Mouse (Mus musculus) c-Kit-positive CD71-positive TER-119-positive erythroid progenitor cells, embryonic 14.5 days (primary cell): ENCODE measurements around the gene Lrrc75b.
"Not testable (repeated sequence)": the region's sequence is repeated elsewhere in the genome, so short reads cannot be mapped to it uniquely, and the experiment has no call there.

Experiments
- DNase-seq: peaks from one replicate; pipeline ENCODE4 v3.0.0-alpha.2; 2013; ENCODE audit warnings: low spot score

Gene Lrrc75b

DNA sequence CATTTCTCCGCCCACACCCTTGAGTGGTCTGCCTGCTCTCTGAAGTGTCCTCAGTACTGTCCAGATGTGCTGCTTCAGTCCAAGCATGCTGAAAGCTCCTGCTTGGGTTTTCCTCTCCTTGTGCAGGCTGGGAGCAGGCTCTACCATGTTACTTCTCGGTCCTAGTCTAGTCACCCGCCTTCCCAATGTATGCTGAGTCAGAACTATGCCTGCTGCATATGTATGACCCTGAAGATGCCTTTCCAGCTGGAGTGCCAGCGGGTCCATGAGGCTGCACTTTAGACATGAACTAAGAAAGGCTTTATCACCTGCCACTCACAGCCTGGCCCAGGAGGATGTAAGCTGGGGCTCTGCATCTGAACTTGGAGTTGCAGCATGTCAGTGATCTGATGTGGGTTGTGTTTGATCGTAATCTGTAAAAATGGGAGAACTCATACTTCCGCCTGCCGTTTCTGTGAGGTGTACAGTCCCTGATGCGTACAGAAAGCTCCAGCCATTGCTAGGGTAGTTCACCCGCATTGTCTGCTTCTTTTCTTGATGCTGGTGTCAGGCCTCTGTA lies 28.5 kb downstream of the Lrrc75b start:
- no peak for DNase-seq

DNA sequence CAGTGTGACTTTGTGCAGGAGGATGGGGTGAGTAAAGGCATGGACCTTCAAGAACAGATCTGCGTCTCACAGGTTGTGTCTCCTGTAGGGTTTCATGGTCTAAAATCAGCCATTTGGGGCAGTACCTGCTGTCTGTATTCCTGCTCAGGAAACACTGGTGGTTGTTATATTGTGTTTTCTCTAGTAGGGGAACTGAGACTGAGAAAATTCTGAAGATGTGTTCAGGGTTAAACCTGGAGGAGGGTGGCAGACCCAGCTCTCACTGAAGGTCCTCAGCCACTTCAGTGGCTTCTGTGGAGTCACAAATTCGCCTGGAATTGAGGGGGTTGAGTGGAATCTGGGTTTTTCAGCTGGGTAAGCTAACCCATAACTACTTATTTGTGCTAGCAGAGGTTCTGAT lies 29.8 kb downstream of the Lrrc75b start:
- no peak for DNase-seq

DNA sequence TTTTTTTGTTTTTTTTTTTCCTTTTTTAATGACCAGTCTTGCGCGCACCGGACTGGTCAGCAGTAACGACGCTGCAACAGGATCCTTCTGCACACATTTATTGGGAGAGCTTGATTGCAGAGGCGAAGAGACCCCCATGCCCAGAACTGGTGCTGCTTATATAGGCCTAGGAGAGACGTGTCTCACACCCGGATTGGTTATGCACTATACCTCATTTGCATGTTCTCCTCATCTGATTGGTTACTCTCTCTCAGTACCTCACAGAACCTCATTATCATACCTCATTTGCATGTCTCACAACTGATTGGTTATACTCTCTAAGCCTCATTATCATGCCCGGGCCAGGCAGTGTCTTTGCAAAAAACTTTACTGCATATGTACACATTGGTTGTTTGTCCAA lies 34.7 kb downstream of the Lrrc75b start:
- not testable (repeated sequence) for DNase-seq

DNA sequence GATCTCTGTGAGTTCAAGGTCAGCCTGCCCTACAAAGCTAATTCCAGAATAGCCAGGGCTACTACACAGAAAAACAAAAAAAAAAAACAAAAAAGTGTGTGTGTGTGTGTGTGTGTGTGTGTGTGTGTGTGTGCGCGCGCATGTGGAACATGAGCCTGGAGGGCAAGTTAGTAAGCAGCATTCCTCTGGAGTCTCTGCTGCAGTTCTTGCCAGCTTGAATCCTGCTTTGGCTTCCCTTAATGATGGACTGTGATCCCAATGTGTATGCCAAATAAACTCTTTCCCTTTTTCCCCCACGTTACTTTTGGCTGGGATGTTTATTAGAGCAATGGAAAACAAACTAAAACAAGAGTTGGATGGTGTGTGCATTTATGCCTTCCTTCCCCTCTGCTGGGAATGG lies 38.5 kb downstream of the Lrrc75b start:
- DNase-seq: no peak

DNA sequence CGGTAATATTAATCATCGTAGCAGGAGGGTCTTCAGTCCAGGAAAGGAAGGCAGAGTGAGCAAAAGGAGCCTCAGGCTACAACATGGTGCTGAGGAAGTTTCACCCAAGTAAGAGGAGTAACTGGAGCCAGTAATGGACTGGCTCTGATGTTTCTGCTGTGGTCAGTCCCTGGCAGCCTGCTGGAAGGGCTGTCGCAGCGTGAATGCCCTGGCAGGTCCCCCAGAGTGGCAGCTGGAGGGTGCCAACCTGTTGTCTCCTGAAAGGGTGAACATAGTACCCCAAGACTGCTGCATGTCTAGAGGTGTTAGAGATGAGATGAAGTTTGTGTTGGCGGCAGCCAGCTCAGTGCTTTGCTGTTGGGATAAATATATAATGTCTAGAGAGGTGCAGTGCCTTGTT lies 39.5 kb downstream of the Lrrc75b start:
- no peak for DNase-seq

DNA sequence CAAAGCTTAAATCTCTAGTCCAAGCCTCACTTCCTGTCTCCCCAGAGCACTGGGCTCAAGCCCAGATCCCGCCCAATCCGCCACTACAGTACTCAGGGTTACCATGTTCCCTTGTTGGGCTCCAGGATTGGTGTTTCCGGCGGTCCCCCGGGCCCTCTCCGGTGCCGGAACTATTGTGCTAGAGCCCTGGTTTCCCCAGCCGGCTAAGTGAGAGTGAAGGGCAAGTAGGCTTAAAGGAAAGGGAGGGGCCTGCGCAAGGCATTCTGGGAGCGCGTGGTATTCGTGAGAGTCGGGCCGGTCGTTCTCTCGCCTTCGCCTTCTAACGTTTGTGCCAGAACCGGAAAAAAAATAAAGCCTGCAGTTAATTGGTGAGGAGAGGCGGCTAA lies 42.4 kb downstream of the Lrrc75b start, which contains the start of gene Gucd1:
Gene Gucd1 (minus strand): TSS at position 215 of the 386 bp plus-strand sequence.
- peak; percentile 95 for DNase-seq

DNA sequence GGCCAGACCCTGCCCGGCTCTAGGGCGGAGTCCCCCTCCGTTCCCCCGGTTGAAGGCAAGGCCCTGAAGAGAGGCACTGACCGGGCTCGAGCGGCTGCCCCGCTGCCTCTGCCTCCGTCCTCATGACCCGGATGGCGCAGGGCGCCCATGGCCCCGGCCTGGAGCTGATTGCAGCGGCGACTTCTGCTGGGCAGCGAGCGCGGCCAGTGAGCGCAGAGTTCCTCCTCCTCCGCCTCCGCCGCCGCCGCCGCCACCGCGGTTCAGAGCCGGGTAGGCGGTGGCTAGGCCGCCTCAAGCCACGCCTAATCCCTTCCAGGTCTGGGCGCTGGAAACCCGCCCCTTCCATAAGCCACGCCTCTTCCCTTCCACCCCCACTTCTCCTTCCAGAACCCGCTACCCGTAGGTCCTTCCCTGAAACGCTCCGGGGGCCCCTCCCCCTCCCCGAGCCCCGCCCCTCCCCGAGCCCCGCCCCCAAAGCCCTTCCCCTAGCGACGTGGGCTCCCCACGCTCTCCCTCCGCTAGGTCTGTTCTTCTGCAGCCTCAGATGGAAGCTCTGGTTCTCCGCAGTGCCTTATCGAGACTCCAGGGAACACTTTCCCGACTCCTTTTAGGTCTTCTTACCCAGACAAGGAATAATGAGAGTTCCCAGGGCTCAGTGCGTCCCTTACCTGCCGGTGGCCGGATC lies 42.9 kb downstream of the Lrrc75b start, which contains the start of gene Snrpd3:
Gene Snrpd3 (plus strand): TSS at position 479 of the 685 bp plus-strand sequence.
- peak; percentile 97 for DNase-seq

DNA sequence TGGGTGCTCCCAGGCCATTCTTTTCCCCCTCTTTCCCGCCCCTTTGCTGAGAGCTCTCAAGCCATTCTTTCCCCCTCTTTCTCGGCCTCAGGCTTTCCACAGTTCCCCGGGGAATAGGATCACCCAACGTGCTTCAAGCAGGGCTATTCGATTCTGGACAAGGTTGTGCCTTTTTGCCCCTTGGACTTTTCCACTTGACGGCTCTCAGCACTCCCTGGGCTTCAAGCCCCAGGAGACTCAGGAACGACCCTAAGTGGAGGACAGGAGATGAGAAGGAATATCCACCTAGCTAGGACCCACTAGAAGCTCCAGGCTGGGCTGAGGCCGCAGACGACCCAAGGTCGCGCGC lies 43.4 kb downstream of the Lrrc75b start:
- DNase-seq: no peak

DNA sequence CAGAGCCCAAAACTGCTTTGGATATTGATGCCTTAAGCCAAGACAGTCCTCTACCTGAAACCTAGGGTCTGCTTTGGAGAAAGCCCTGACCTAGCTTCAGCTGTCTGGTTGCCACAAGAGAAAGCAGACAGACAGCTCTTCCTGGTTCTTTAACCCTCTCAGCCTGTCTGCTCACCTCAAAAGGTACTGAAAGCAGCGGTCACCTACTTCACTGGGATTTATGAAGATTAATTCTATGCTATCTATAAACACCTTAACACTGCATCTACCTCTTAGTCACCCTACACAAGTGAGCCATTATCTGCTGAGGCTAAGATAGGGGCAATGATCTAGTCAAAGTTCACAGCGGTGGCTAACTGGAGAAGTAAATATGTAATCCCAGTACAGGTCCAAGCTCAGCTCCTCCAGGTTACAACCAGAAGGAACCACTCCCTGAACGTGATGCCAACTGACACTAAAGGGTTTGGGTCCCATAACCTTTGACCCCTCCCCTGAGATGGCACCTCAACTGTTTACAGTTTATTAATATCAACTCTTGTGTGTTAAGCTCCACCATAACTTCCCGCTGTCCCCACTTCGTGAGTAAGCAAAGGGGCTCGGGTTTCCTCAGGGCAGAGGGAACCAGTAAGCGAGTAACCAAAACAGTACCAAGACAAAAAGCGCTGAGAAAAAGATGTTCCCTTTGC lies 43.9 kb downstream of the Lrrc75b start:
- DNase-seq: peak; percentile 47

DNA sequence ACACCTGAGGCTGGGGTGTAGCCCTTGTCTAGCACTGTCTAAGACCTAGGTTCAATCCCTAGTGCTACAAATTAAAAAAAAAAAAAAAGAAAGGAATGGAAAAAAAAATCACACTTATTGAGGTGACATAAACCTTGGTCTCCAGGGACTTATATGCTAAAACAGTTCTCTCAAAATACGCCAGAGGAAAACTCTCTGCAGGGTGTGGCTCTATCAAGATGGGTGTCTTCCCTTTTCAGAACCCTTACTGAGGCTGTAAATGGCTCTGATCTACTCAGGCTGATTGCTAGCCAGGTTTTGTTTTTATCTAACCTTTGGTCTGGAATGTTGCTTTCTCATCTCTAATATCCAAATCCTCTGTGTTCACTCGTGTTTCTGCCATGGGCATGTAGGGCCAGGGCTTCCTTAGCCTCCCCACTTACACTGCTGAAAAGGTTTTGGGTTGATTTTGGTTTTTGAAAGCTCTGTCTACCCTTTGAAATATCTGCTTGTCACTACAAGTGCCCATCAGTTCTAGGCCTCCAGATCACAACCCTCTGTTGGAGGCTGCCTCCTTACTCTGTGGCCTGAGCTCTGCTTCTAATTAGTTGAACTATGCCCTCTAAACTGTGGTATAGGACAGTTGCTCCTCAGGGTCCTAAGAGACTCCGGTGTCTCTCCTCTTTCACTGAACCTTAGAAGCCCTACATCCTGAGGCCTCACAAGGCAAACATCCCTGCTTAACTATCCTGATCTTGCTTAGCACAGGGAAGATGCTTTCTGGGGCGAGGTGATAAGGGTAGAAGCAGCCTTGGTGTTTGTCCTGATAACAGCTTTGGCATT lies 44.7 kb downstream of the Lrrc75b start:
- DNase-seq: peak; percentile 89

DNA sequence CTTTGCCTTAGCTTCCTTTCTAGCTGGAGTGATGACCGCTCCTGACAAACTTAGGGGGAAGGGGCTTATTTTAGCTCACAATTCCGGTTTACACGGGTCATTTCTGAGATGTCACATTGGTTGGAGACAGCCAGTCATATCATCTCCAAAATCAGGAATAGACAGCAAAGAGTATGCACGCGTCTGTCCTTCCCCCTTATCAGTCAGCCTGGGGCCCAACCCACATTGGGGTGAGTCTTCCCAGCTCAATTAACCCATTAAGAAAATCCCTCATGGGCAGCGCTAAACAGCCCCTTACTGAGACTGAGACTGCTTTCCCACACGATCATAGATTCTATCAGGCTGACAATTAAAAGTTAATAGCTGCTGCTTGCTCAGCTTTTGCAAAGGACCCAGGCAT lies 45.8 kb downstream of the Lrrc75b start:
- peak; percentile 61 for DNase-seq

DNA sequence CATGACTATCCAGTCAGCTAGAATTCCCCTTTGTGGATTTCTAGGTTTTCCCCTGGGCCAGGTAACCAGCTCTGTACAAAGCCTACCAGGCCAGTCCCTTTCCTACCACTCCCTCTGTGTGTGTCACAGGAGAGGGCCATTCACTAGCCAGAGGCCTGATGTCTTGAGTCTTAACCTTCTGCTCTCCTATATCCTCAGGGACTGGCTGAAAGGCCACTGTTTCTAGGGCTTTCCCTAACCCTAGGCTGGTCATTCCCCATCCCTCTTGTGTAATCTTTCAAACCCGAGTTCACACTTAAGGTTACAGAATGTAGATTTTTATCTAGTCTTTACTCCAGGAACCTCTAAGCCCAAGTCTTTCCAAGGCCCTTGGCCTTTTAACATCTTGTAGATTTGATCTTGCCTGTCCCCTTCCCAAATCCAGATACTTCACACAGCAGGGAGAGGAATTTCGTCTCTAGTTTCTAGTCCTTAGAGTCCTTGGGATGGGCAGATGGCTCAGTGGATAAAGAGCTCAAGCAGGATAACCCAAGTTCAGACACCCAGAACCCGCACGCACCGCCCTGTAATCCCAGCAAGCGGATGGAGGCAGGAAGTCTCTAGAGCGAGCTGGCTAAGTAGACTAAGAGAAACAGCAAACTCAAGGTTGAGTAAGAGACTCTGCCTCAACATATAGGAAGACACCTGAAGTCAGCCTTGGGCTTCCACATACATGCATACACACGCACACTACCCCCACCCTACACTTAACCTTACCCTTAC lies 46.6 kb downstream of the Lrrc75b start:
- DNase-seq: no peak

DNA sequence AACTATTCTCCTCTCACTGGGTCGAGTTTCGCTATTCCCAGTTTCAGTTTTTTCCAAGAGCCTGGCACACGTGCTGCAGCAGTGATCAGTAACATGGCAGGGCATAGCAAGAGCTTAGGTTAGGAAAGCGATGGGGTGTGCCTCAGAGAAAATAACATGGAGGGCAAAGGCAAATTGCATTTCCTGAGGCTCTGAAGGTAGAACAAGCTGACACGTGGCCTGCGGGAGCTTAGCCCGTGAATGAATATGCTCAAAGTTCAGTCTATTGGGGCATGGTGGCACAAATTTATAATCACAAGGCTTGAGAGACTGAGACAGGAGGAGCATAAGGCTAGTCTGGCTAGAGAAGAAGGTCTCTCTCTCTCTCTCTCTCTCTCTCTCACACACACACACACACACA lies 47.3 kb downstream of the Lrrc75b start:
- no peak for DNase-seq

DNA sequence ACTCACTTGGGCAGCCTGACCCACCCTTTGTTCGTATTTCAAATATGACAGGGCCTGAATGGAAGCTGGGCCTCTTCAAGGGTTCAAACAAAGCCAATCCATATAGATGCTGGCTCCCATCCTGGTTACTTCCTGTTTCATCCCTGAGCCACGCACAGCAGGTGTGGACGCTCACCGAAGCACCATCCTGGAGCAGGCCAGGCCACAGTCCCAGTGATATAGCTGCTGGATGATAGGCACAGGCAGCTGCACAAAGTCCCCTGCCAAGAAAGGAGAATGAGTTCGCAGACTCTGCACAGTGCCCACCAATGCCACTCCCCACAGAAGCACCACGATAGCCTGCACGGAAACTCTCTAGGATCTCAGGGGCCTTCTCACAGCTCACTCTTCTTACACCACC lies 48.2 kb downstream of the Lrrc75b start:
- DNase-seq: no peak

DNA sequence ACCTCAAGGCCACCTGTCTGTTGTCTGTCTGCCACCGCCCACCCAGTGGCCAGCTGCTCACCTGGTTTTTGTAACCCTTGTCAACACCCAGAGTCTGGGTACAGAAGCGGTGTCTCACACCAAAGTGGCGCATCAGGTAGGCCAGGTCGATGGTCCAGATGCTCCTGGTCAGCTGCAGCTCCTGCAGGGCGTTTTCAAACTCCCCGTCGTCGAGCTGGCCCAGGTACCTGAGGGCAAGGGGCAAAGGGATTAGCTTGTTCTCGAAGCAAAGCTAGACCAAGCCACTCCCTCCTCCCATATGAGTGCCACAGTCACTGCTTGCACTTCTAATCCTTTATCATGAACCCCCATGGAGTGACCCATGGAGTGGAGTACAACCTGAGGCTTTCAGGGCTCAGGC lies 49.1 kb downstream of the Lrrc75b start:
- no peak for DNase-seq

DNA sequence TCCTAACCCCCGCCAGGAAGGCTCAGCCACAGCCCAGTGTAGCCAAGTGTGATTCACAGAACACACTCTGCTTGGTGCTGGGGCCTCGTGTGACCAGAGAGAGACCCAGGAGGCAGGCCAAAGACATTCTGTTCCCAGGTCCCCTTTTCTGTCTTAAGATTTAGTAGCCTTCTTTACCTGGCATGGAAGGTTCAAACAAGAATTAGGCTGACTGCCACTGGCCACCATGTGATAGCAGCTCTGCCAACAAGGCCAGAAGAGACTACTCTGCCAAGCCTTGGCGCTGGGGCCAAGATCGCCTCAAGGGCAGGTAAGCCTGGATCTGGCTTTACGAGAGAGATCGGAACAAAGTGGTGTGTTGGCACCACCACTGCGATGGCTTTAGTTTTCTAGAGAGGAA lies 49.7 kb downstream of the Lrrc75b start:
- DNase-seq: no peak

DNA sequence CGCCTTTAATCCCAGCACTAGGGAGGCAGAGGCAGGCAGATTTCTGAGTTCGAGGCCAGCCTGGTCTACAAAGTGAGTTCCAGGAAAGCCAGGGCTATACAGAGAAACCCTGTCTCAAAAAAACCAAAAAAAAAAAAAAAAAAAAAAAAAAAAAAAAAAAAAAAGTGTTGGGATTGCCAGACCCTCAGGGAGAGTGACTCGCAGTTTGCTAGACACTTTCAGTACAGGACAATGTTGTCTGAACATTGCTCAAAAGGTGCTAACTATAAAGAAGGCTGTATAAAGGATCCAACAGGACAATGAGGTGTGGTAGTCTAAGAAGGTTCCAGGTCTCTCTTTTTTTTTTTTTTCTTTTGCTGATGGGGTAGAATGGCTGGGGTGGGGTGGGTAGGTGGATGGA lies 54.2 kb downstream of the Lrrc75b start:
- not testable (repeated sequence) for DNase-seq

DNA sequence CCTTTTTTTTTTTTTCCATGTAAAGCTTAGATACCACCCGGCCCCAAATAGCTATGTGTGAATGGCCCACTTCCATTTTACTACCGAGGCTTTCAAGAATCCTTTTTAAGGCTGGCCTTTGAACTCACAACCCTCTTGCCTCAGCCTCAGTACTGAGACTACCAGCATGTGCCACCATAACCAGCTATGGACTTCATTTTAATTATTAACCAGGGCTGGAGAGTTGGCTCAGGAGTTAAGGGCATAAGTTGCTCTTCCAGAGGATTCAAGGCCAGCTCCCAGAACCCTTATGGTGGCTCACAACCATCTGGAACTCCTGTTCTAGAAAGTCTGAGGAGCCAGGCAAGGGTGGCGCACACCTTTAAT lies 55.0 kb downstream of the Lrrc75b start:
- no peak for DNase-seq

DNA sequence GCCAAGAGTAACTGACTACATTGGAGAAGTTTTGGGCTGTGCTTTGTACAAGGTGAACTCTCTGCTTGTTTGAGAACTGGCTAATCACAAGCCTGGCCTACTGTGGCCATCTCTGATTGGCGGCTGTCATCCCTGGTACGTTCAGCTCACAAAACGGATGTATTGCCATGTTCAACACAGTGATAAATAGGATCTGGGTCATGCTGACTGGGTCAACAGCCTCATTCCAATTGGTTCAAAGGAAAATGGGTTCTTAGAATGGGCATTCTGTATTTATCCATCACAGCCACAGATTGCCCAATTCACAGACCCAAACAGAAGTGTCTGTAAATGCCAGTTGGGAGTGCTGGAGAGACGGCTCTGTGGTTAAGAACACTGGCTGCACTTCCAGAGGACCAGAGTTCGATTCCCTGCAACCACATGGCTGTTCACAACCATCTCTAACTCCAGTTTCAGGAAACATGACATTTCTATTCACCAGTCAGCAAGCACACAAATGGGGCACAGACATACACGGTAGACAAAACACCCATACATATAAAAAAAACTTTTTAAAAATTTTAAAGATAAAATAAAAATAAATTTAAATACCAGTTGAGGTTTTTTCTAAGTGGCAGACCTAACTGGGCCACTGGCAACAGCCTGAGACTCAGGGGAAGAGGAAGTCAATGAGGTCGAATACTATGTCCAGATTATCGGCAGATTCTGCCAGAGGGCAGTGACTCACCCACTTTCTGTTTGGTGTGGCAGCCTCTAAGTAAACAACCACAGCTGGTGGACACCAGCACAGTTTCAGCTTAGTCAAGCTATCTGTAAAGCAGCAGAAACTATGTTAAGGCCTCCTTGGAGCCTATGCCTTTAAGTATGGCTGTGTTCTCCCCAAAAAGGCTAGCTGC lies 55.6 kb downstream of the Lrrc75b start:
- no peak for DNase-seq

DNA sequence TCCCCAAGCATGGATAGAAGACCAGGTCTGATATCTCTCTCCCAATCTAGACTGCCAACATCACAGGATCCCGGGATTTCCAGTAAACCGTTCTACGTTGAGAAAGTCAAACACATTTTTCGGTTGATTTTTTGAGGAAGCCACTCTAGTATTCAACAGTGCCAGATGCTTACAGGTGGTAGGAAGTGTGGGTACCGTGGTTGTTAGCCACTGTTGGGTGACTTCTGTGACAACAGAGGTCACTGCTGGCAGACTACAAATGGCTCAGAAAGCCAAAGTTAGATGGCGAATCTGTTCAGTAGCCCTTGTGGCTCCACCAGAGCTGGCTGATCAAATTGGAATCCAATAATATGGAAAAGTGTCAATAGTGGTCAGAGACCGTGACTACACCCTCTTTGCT lies 56.4 kb downstream of the Lrrc75b start:
- no peak for DNase-seq

DNA sequence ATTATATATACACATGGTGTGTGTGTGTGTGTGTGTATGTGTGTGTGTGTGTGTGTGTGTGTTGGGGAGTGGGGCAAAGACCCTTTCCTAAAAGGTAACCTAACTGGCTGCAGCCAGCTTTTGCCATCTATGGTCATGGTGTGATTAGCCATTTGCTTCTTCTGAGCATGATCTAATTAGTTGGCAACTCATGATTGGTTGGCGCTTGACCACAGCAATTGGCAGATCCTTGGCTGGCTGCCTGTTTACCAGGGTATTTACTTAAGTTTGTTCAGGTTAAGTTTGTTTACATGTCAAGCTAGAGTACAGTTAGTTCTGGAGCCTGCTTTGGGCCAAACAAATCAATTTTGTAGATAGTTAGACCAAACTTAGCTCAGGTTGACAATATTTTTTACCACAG lies 58.5 kb downstream of the Lrrc75b start:
- no peak for DNase-seq
